Mouse (Mus musculus): ENCODE measurements around the gene Edil3. TPM values are rescaled to one million over a fixed set of nuclear protein-coding genes. Genes with fewer than 3 reads are reported as not detected.
"Not testable (repeated sequence)": the region's sequence is repeated elsewhere in the genome, so short reads cannot be mapped to it uniquely, and the experiment has no call there.

The Edil3 gene
- polyA plus RNA-seq, 1 experiment: 2.2 TPM

GRCm38 (mm10) chr13:88916503-88916902 lies 95.2 kb downstream of the Edil3 start:
- Histone ChIP-seq H3K4me3 (ENCODE audit: insufficient read depth, low read length) (no peak overlapping the region), H3K4me1 (ENCODE audit: control insufficient read depth, insufficient read depth, low read length) (0 out of 2 replicates have a peak, but pooled peaks cover 2% of the 10 kb centered on the region), H3K27ac (ENCODE audit: insufficient read depth, low read depth, low read length) (no peak overlapping the region)
- TF ChIP-seq POLR2A (IDR thresholded peaks at IDR 0.05; ENCODE audit: borderline replicate concordance, low read depth, low read length): no peak
- no peak for TF ChIP-seq CTCF (IDR thresholded peaks at IDR 0.05; ENCODE audit: low read depth, low read length)

GRCm38 (mm10) chr13:88929626-88930025 lies 108.4 kb downstream of the Edil3 start:
- Histone ChIP-seq H3K27ac (ENCODE audit: insufficient read depth, low read depth, low read length) (no peak overlapping the region), H3K4me3 (ENCODE audit: insufficient read depth, low read length) (no peak overlapping the region), H3K4me1 (ENCODE audit: control insufficient read depth, insufficient read depth, low read length) (no peaks in the 10 kb centered on the region)
- TF ChIP-seq POLR2A (IDR thresholded peaks at IDR 0.05; ENCODE audit: borderline replicate concordance, low read depth, low read length) (no peak), CTCF (IDR thresholded peaks at IDR 0.05; ENCODE audit: low read depth, low read length) (no peak)

- Histone ChIP-seq H3K4me3 (ENCODE audit: insufficient read depth, low read length) (no peak overlapping the region), H3K27ac (ENCODE audit: insufficient read depth, low read depth, low read length) (no peak overlapping the region), H3K4me1 (ENCODE audit: control insufficient read depth, insufficient read depth, low read length) (no peaks in the 10 kb centered on the region)
- TF ChIP-seq POLR2A (IDR thresholded peaks at IDR 0.05; ENCODE audit: borderline replicate concordance, low read depth, low read length) (no peak), CTCF (IDR thresholded peaks at IDR 0.05; ENCODE audit: low read depth, low read length) (no peak)
Observed at GRCm38 (mm10) chr13:88938564-88938963, 117.3 kb downstream of the Edil3 start.

- TF ChIP-seq CTCF (IDR thresholded peaks at IDR 0.05; ENCODE audit: low read depth, low read length) (no peak), POLR2A (IDR thresholded peaks at IDR 0.05; ENCODE audit: borderline replicate concordance, low read depth, low read length) (no peak)
- no peak overlapping the region for H3K4me3 ChIP-seq (ENCODE audit: insufficient read depth, low read length)
- H3K4me1 ChIP-seq (ENCODE audit: control insufficient read depth, insufficient read depth, low read length): no peaks in the 10 kb centered on the region
- H3K27ac ChIP-seq (ENCODE audit: insufficient read depth, low read depth, low read length): no peak overlapping the region
Observed at GRCm38 (mm10) chr13:88972355-88972754, 151.1 kb downstream of the Edil3 start.

GRCm38 (mm10) chr13:89007696-89008427 lies 186.6 kb downstream of the Edil3 start:
- H3K4me3 ChIP-seq (ENCODE audit: insufficient read depth, low read length): no peak overlapping the region
- H3K27ac ChIP-seq (ENCODE audit: insufficient read depth, low read depth, low read length): no peak overlapping the region
- H3K4me1 ChIP-seq (ENCODE audit: control insufficient read depth, insufficient read depth, low read length): no peaks in the 10 kb centered on the region
- TF ChIP-seq CTCF (IDR thresholded peaks at IDR 0.05; ENCODE audit: low read depth, low read length) (no peak), POLR2A (IDR thresholded peaks at IDR 0.05; ENCODE audit: borderline replicate concordance, low read depth, low read length) (no peak)

GRCm38 (mm10) chr13:89012500-89012899 lies 191.2 kb downstream of the Edil3 start:
- no peak overlapping the region for H3K4me3 ChIP-seq (ENCODE audit: insufficient read depth, low read length)
- no peak overlapping the region for H3K27ac ChIP-seq (ENCODE audit: insufficient read depth, low read depth, low read length)
- TF ChIP-seq POLR2A (IDR thresholded peaks at IDR 0.05; ENCODE audit: borderline replicate concordance, low read depth, low read length) (no peak), CTCF (IDR thresholded peaks at IDR 0.05; ENCODE audit: low read depth, low read length) (no peak)
- no peaks in the 10 kb centered on the region for H3K4me1 ChIP-seq (ENCODE audit: control insufficient read depth, insufficient read depth, low read length)

- H3K4me1 ChIP-seq (ENCODE audit: control insufficient read depth, insufficient read depth, low read length): no peaks in the 10 kb centered on the region
- H3K4me3 ChIP-seq (ENCODE audit: insufficient read depth, low read length): no peak overlapping the region
- H3K27ac ChIP-seq (ENCODE audit: insufficient read depth, low read depth, low read length): no peak overlapping the region
- no peak for TF ChIP-seq CTCF (IDR thresholded peaks at IDR 0.05; ENCODE audit: low read depth, low read length)
- TF ChIP-seq POLR2A (IDR thresholded peaks at IDR 0.05; ENCODE audit: borderline replicate concordance, low read depth, low read length): no peak
Observed at GRCm38 (mm10) chr13:89029817-89030539, 208.7 kb downstream of the Edil3 start.

GRCm38 (mm10) chr13:89035711-89036110 lies 214.4 kb downstream of the Edil3 start:
- H3K4me3 ChIP-seq (ENCODE audit: insufficient read depth, low read length): no peak overlapping the region
- H3K4me1 ChIP-seq (ENCODE audit: control insufficient read depth, insufficient read depth, low read length): no peaks in the 10 kb centered on the region
- H3K27ac ChIP-seq (ENCODE audit: insufficient read depth, low read depth, low read length): no peak overlapping the region
- TF ChIP-seq CTCF (IDR thresholded peaks at IDR 0.05; ENCODE audit: low read depth, low read length): no peak
- TF ChIP-seq POLR2A (IDR thresholded peaks at IDR 0.05; ENCODE audit: borderline replicate concordance, low read depth, low read length): no peak

- Histone ChIP-seq H3K27ac (ENCODE audit: insufficient read depth, low read depth, low read length) (no peak overlapping the region), H3K4me1 (ENCODE audit: control insufficient read depth, insufficient read depth, low read length) (no peaks in the 10 kb centered on the region), H3K4me3 (ENCODE audit: insufficient read depth, low read length) (no peak overlapping the region)
- no peak for TF ChIP-seq POLR2A (IDR thresholded peaks at IDR 0.05; ENCODE audit: borderline replicate concordance, low read depth, low read length)
- no peak for TF ChIP-seq CTCF (IDR thresholded peaks at IDR 0.05; ENCODE audit: low read depth, low read length)
Observed at GRCm38 (mm10) chr13:89041495-89041894, 220.2 kb downstream of the Edil3 start.

GRCm38 (mm10) chr13:89070132-89070531 lies 248.9 kb downstream of the Edil3 start:
- H3K4me1 ChIP-seq (ENCODE audit: control insufficient read depth, insufficient read depth, low read length); H3K27ac ChIP-seq (ENCODE audit: insufficient read depth, low read depth, low read length); H3K4me3 ChIP-seq (ENCODE audit: insufficient read depth, low read length): not testable (repeated sequence)
